Mouse (Mus musculus): ENCODE data around the gene Olfr115. TPM values are rescaled to one million over a fixed set of nuclear protein-coding genes. Genes with fewer than 3 reads are reported as not detected.

The Olfr115 gene
- not detected for total RNA-seq (2023)

GRCm38 (mm10) chr17:37627009-37627408 lies at the start of gene Olfr115, which contains the start of gene Olfr116:
Gene Olfr115, minus strand, starts transcription at chr17:37627109.
Gene Olfr116, minus strand, starts transcription at chr17:37627199.

GRCm38 (mm10) chr17:37666688-37667087 lies 39.8 kb upstream of the Olfr115 start, which contains the start of gene Olfr118:
Gene Olfr118, plus strand, starts transcription at chr17:37666988.

GRCm38 (mm10) chr17:37663682-37664081 lies 36.8 kb upstream of the Olfr115 start, which contains the start of gene Olfr117:
Gene Olfr117, minus strand, starts transcription at chr17:37663782.

DNA sequence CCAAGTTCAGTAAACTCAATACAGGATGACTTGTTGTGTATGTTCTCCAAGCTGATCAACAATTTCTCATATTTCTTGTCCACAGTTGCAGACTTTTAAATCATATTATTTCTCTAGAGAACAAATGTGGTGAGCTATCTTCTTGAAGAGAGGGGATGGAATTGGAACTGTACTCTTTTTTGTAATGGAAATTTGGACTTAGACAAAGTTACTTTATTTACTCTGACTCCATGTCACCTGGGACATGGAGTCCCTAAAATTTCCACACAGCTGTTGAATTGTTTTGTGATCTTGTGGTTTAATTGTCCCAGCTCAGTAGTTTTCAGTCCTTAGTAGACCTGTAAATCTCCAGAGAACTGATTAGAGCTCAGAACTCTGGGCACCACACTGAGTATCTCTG lies 34.3 kb downstream of the Olfr115 start, which contains the start of gene Olfr114:
TSS of gene Olfr114 (minus strand) at position 101 of the 400 bp plus-strand sequence.

GRCm38 (mm10) chr17:37577563-37577962 lies 49.3 kb downstream of the Olfr115 start, which contains the start of gene Olfr113:
Gene Olfr113, minus strand, starts transcription at chr17:37577663.

GRCm38 (mm10) chr17:37569351-37569750 lies 57.6 kb downstream of the Olfr115 start, which contains the start of gene Olfr112:
Gene Olfr112, minus strand, starts transcription at chr17:37569451.

Other genes starting within 250 kb of the Olfr115 start
- gene Olfr105-ps, start 248.1 kb downstream of the Olfr115 start, total RNA-seq (2023): not detected
- not detected for gene Olfr106-ps, start 236.7 kb downstream of the Olfr115 start, total RNA-seq (2023)
- not detected for gene Olfr107, start 227.9 kb downstream of the Olfr115 start, total RNA-seq (2023)
- gene Olfr108, start 181.6 kb downstream of the Olfr115 start, total RNA-seq (2023): not detected
- not detected for gene Olfr109, start 168.2 kb downstream of the Olfr115 start, total RNA-seq (2023)
- gene H2-M2, start 143.6 kb downstream of the Olfr115 start, total RNA-seq (2023): 1 to 10 TPM; 7.7 to 9.7 TPM
- gene Olfr110, start 134.6 kb downstream of the Olfr115 start, total RNA-seq (2023): under 1 TPM in 1 of 2 experiments, not detected in 1; 0.64 TPM
- 1 to 10 TPM in 1 of 2 experiments, under 1 TPM in 1; 0.68 to 1.2 TPM for gene Olfr111, start 119.1 kb downstream of the Olfr115 start, total RNA-seq (2023)
- gene Olfr112, start 57.7 kb downstream of the Olfr115 start, total RNA-seq (2023): not detected
- gene Olfr113, start 49.4 kb downstream of the Olfr115 start, total RNA-seq (2023): not detected
- not detected for gene Olfr114, start 34.4 kb downstream of the Olfr115 start, total RNA-seq (2023)
- gene Olfr116, start 90 bp upstream of the Olfr115 start, total RNA-seq (2023): not detected
- not detected for gene Olfr117, start 36.7 kb upstream of the Olfr115 start, total RNA-seq (2023)
- not detected for gene Olfr118, start 39.9 kb upstream of the Olfr115 start, total RNA-seq (2023)
- not detected for gene Olfr119, start 69.5 kb upstream of the Olfr115 start, total RNA-seq (2023)
- gene Olfr120, start 94.7 kb upstream of the Olfr115 start, total RNA-seq (2023): not detected
- gene Olfr121, start 121.7 kb upstream of the Olfr115 start, total RNA-seq (2023): not detected
- not detected for gene Olfr122, start 141.5 kb upstream of the Olfr115 start, total RNA-seq (2023)
- gene Olfr123, start 166.4 kb upstream of the Olfr115 start, total RNA-seq (2023): not detected
- not detected for gene Olfr124, start 172.8 kb upstream of the Olfr115 start, total RNA-seq (2023)
- gene Olfr125, start 205.8 kb upstream of the Olfr115 start, total RNA-seq (2023): not detected
- not detected for gene Olfr126, start 220.4 kb upstream of the Olfr115 start, total RNA-seq (2023)

All from monocyte, adult 59 days (primary cell).